Mouse (Mus musculus): ENCODE results near the gene Olfr952.

- no peak for TF ChIP-seq CTCF (IDR thresholded peaks at IDR 0.05; ENCODE audit: low read depth)
- no peak for TF ChIP-seq EP300 (IDR thresholded peaks at IDR 0.05; ENCODE audit: low read depth)
Measured at GRCm38 (mm10) chr9:39471844-39472243, 44.9 kb upstream of the Olfr952 start, which contains the start of gene Olfr955.

Measured in heart, postnatal 0 days (tissue).